Mouse (Mus musculus) urinary bladder, postnatal 25 days (tissue): ENCODE results near the gene Ears2.
A peak's percentile ranks its signal among the peaks of the same experiment; 100 is the strongest.
"Not testable (repeated sequence)": the region's sequence is repeated elsewhere in the genome, so short reads cannot be mapped to it uniquely, and the experiment has no call there.

Source experiments
- DNase-seq: peaks from one replicate; pipeline ENCODE4 v3.0.0; 2022; ENCODE audit warnings: low spot score

The Ears2 gene

GRCm38 (mm10) chr7:122066945-122067516, at the start of gene Ears2, which contains the start of gene Ubfd1:
Gene Ears2 (minus strand): TSS chr7:122067263.
Gene Ubfd1 (plus strand): TSS chr7:122067175.
- peak; percentile 92 for DNase-seq

GRCm38 (mm10) chr7:122108206-122108605, 41.1 kb upstream of the Ears2 start:
- no peak for DNase-seq

DNA sequence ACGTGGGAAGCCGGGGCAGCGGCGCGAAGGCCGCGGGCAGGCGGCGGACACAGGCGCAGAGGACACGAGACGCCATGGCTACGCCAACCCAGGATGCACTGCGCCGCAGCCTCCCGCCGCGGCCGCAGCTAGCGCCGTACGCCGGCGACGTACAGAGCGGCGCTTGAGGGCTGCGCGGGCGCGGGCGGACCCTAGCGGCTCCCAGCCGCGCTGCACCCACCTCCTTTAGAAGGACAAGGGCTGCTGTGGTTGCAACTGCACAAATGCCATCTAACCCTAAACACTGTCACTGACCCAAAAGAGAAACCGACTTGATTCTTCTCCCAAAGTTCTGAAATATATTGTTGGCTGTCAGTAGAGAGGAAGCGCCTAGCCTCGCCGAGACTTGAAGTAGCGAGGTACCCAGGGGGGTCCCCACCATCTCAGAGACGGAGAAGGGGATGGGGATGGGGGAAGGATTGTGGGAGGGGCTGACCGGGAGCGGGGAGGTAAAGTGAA, 34.7 kb upstream of the Ears2 start, which contains the start of gene Ndufab1:
Ndufab1 (minus strand) TSS at position 140 of the 498 bp plus-strand sequence.
- DNase-seq: peak; percentile 75

DNA sequence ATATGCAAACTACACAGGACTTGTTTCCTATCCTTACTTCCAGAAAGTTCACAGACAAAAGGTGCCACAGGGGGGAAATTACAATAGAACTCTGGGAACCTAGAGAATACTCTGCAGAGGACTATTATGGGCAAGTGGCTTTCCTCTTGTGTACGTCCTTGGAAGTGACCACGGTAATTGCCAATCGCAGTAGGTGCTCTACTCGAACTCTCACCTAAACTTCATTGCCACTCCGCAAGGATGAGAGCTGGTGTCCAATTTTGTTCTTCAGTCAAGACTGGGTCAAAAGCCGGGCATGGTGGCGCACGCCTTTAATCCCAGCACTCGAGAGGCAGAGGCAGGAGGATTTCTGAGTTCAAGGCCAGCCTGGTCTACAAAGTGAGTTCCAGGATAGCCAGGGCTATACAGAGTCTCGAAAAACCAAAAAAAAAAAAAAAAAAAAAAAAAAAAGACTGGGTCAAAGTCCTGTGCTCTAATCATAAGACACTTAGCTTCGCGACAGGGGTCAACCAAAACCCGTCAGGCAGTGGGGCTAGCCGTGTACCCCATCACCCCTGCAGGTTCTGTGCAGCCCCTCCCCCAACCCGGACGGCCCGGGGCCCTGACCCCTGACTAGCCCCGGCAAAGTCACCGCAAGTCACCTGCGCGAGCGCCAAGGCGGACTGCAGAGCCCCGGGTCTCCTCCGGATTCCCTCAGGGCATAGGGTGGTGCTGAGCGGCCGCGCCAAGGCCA, 34.1 kb upstream of the Ears2 start:
- not testable (repeated sequence) for DNase-seq

DNA sequence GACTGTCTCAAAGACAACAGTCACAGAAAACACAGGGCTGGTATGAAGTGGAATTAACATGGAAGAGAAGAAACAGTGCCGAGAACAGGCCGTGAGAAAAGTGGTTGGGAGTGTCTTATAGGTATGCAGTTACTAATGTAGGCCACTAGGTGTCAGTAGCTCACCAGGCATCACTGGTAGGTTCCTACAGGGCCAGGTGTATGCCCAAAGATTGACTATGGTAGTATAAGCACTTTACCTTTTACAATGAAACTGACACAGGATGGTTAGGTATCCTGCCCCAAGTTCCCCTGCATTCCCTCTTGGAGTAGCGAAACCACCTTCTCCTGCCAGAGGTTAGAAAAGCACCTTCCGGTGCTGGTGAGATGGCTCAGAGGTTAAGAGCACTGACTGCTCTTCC, 32.2 kb upstream of the Ears2 start:
- DNase-seq: peak; percentile 13

- no peak for DNase-seq
Measured at GRCm38 (mm10) chr7:122098009-122098408, 30.9 kb upstream of the Ears2 start.

DNA sequence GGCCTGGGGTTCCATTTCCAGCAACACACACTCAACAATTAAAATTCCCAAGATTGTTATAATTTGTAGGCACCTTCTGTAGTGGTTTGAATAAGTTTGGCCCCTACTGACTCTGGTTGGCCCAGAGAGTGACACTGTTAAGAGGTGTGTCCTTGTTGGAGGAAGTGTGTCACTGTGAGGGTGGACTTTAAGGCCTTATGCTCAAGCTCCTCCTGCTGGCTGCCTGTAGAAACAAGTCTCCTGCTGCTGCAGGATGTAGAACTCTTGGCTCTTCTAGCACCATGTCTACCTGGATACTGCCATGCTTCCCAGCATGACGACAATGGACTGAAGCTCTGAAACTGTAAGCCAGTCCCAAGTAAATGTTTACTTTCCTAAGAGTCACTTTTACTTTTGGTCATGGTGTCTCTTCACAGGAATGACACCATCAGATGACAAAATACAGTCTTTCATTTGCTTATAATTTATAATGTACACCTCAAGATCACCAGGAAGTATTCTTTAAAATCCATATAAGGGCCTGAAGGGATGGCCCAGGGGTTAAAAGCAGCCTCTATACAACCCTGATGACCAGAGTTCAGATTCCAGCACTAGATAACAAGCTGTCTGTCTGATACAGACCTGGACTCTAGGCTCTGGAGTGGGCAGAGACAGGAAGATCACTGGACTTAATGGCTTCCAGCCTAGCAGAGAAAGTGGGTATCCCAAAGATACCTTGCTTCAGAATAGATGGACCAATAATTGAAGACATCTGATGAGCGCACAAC, 27.7 kb upstream of the Ears2 start:
- no peak for DNase-seq

GRCm38 (mm10) chr7:122087195-122087982, 20.3 kb upstream of the Ears2 start:
- DNase-seq: no peak

GRCm38 (mm10) chr7:122081071-122081470, 14.0 kb upstream of the Ears2 start:
- DNase-seq: no peak

GRCm38 (mm10) chr7:122079798-122080554, 12.9 kb upstream of the Ears2 start:
- no peak for DNase-seq

DNA sequence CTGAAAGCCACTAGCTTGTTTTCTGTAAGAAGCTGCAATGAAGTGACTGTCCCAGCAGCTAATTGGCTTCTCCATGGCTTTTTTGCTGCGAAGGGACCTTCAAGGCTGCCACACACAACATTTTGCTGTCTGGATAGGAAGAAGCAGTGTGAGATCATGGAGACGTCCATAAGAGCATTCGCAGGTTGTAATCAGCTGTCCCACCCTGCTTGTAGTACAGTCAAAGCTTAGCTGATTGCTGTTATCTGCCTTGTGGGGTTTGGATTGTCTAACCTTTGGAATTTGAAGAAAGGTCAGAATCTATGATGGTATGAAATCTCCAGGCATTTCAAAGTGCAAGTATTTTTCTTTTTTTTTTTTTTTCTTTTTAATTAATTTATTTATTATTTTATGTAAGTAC, 7.3 kb upstream of the Ears2 start:
- no peak for DNase-seq

- peak; percentile 18 for DNase-seq
Measured at GRCm38 (mm10) chr7:122067517-122068381, 686 bp upstream of the Ears2 start.

- no peak for DNase-seq
Measured at GRCm38 (mm10) chr7:122066102-122066944, 740 bp downstream of the Ears2 start.

DNA sequence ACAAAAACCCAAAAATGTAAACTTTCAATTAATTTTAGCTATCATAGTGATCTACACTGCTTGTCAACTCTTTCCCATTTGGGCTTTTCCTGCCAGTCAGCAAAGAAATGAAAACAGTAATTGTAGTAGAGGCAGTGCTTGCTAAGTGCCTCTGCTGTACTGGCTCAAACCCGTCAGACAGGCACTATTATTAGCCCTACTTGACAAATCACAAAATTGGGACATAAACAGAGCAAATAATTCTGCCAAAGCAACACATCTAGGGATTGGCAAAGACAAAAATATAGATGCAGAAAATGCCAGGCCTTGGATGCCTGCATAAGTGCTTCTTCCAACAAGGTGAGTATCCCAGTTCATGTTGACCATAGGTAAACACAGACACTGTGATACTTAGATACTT, 1.4 kb downstream of the Ears2 start:
- DNase-seq: no peak

DNA sequence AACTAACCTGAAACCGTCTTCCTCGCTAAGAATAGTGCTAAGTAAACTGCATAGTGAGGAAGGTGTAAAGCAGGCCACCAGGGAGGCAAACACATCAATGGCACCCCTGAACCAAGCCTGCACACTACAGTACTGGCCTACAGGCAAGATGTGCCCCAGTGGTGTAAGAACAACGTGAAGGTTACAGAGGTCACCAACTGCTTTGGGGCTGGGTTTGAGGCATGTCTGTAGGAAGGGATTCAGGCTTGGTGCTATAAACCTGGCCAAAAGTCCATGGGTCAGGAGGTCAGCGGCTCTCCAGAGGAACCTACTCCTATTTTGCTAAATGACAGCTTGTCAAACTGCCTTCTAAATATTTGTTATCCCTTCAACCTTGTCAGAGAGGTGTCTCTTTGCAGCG, 10.4 kb downstream of the Ears2 start:
- no peak for DNase-seq

DNA sequence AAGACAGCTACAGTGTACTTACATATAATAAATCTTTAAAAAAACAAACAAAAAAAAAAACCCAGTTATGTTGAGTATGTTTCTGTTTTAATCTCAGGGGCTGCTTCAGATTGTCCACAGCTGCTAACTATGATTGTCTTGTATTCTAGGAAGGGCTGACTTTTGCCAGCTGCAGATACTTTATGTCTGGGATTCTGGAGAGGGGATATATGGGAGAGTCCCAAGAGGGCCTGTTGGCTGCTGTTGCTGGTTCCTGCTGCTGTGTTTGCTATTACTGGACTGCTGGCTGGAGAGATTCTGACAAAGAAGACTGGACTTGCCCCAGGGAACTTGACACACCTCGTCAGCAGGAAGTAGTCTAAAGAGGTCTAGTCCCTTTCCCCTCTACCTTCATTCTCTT, 16.2 kb downstream of the Ears2 start:
- no peak for DNase-seq

GRCm38 (mm10) chr7:122048191-122048590, 18.9 kb downstream of the Ears2 start:
- no peak for DNase-seq

GRCm38 (mm10) chr7:122046813-122047212, 20.2 kb downstream of the Ears2 start:
- no peak for DNase-seq

- DNase-seq: no peak
Measured at GRCm38 (mm10) chr7:122045711-122046110, 21.4 kb downstream of the Ears2 start.
